Mouse (Mus musculus) olfactory bulb, adult 2 months (tissue): ENCODE measurements at regions not wholly inside any gene's neighbourhood (a gene's known extent, or its start where the extent isn't known, plus 50 kb on each side); places are given as distances from the start of the nearest gene placed in this dataset.

Experiments
- H3K27ac ChIP-seq: fragments of 200-500 bp; 2 replicates; pipeline ENCODE4 v1.5.1; 2012; ENCODE audit warnings: low read depth, low read length; ENCODE audit not compliant: insufficient read depth
- H3K4me1 ChIP-seq: fragments of 200-500 bp; 2 replicates; pipeline ENCODE4 v1.6.1; 2012; ENCODE audit warnings: low read length; ENCODE audit not compliant: control insufficient read depth, insufficient read depth
- H3K4me3 ChIP-seq: fragments of 200-500 bp; 2 replicates; pipeline ENCODE4 v1.5.1; 2012; ENCODE audit warnings: mild to moderate bottlenecking, low read depth, low read length, moderate library complexity; ENCODE audit not compliant: insufficient read depth
- CTCF ChIP-seq: fragments of 200-500 bp; IDR thresholded peaks from 2 replicates; pipeline ENCODE4 v1.5.1; 2012; ENCODE audit warnings: low read depth, mild to moderate bottlenecking, low read length, moderate library complexity; ENCODE audit not compliant: insufficient read depth
- POLR2A ChIP-seq: fragments of 200-500 bp; IDR thresholded peaks from 2 replicates; pipeline ENCODE4 v1.6.1; 2012; ENCODE audit warnings: mild to moderate bottlenecking, low read depth, low read length, moderate library complexity; ENCODE audit not compliant: insufficient read depth
- WGBS: fragments of 180-500 bp; shearing (Covaris S2); methylation state at CpG from one replicate; pipeline ENCODE4 v1.1.7; 2018; 5-methylcytosine and 5-hydroxymethylcytosine counted together

GRCm38 (mm10) chr15:93990139-93990538, 394.4 kb upstream of the Prickle1 start:
- Histone ChIP-seq H3K27ac (no peak overlapping the region), H3K4me1 (no peaks in the 10 kb centered on the region), H3K4me3 (no peak overlapping the region)
- TF ChIP-seq POLR2A: no peak
- WGBS: 70% methylated on average over 3 of the region's 3 CpGs

GRCm38 (mm10) chr15:93988367-93988766, 392.7 kb upstream of the Prickle1 start:
- H3K27ac ChIP-seq: no peak overlapping the region
- TF ChIP-seq POLR2A (no peak), CTCF (no peak)
- 75% methylated on average over 5 of the region's 5 CpGs for WGBS
- no peaks in the 10 kb centered on the region for H3K4me1 ChIP-seq
- H3K4me3 ChIP-seq: no peak overlapping the region

- no peak overlapping the region for H3K4me3 ChIP-seq
- TF ChIP-seq POLR2A: no peak
- no peak for TF ChIP-seq CTCF
- no peak overlapping the region for H3K27ac ChIP-seq
- WGBS: 88% methylated on average over 6 of the region's 6 CpGs
- H3K4me1 ChIP-seq: no peaks in the 10 kb centered on the region
Measured at GRCm38 (mm10) chr15:93986631-93987429, 391.1 kb upstream of the Prickle1 start.

GRCm38 (mm10) chr15:93982091-93982490, 386.4 kb upstream of the Prickle1 start:
- no peak for TF ChIP-seq CTCF
- TF ChIP-seq POLR2A: no peak
- 94% methylated on average over 9 of the region's 9 CpGs for WGBS
- H3K4me3 ChIP-seq: no peak overlapping the region
- H3K4me1 ChIP-seq: no peaks in the 10 kb centered on the region
- H3K27ac ChIP-seq: no peak overlapping the region

- TF ChIP-seq POLR2A: no peak
- no peak for TF ChIP-seq CTCF
- Histone ChIP-seq H3K4me1 (no peaks in the 10 kb centered on the region), H3K27ac (no peak overlapping the region), H3K4me3 (no peak overlapping the region)
- 72% methylated on average over 5 of the region's 5 CpGs for WGBS
Measured at GRCm38 (mm10) chr15:93977494-93977893, 381.8 kb upstream of the Prickle1 start.

GRCm38 (mm10) chr15:93974727-93975126, 379.0 kb upstream of the Prickle1 start:
- 91% methylated on average over 7 of the region's 7 CpGs for WGBS
- H3K4me3 ChIP-seq: no peak overlapping the region
- H3K4me1 ChIP-seq: no peaks in the 10 kb centered on the region
- no peak for TF ChIP-seq POLR2A
- no peak overlapping the region for H3K27ac ChIP-seq

GRCm38 (mm10) chr15:93972979-93973378, 377.3 kb upstream of the Prickle1 start:
- TF ChIP-seq POLR2A (no peak), CTCF (no peak)
- Histone ChIP-seq H3K27ac (no peak overlapping the region), H3K4me3 (no peak overlapping the region), H3K4me1 (no peaks in the 10 kb centered on the region)
- WGBS: 50% methylated on average over 5 of the region's 5 CpGs

- no peak for TF ChIP-seq CTCF
- no peak for TF ChIP-seq POLR2A
- H3K27ac ChIP-seq: no peak overlapping the region
- no peak overlapping the region for H3K4me3 ChIP-seq
- peaks cover 9% of the 10 kb centered on the region for H3K4me1 ChIP-seq
Measured at GRCm38 (mm10) chr15:93961950-93962349, 366.3 kb upstream of the Prickle1 start.

- TF ChIP-seq POLR2A: no peak
- no peak for TF ChIP-seq CTCF
- 60% methylated on average over 8 of the region's 8 CpGs for WGBS
- H3K4me1 ChIP-seq: peaks cover 9% of the 10 kb centered on the region
- H3K4me3 ChIP-seq: no peak overlapping the region
- no peak overlapping the region for H3K27ac ChIP-seq
Measured at GRCm38 (mm10) chr15:93959931-93960330, 364.2 kb upstream of the Prickle1 start.
